Mouse (Mus musculus): Measurements from ENCODE around the gene Zfp455. TPM values are rescaled to one million over a fixed set of nuclear protein-coding genes. Genes with fewer than 3 reads are reported as not detected.
"Not testable (repeated sequence)": the region's sequence is repeated elsewhere in the genome, so short reads cannot be mapped to it uniquely, and the experiment has no call there.

Zfp455 gene
- 0.04 TPM in 1 of 2 replicates, not detected in the other for polyA plus RNA-seq (2012; ENCODE audit: insufficient read depth, low replicate concordance)

DNA sequence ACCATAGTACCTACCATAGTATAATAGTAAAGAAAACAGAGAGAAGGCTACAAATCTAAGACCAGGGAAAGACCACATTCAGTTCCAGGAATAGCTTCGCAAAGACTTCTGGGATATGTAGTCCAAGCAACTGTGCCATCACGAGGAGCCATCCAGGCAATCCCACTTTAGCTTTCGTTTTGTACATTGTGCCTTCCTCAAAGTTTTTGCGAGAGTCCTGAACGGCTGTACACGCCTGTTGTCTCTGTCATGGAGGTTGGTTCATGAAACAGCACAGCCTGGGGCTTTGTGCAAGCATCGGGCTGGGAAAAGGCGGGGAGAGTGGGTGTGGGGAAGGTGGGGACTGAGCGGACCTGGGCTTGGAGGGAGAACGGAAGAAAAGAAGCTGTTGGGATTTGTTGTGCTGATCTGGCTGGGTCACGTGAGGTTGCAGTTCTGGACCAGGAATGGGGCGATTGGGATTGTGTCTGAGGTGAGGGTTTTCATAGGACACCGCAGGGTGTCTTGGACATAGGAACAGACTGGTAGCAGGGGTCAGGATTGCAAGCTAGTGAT, at the start of gene Zfp455:
Zfp455 (plus strand) TSS at position 167 of the 555 bp plus-strand sequence.
- H3K4me1 ChIP-seq = peaks cover 10% of the 10 kb centered on the region
- TF ChIP-seq FLI1 (IDR thresholded peaks at IDR 0.05; ENCODE audit: low read length) (no peak), GATA1 (IDR thresholded peaks at IDR 0.05; ENCODE audit: borderline replicate concordance, low read length) (no peak)
- H3K9me3 ChIP-seq = peaks cover 4% of the 10 kb centered on the region; the same call in 1 of the 2 replicates
- peaks cover 3% of the 10 kb centered on the region for H3K36me3 ChIP-seq (replicated peaks; ENCODE audit: low read length)
- no peaks in the 10 kb centered on the region for H3K27me3 ChIP-seq (replicated peaks)
- peak within 1 kb of the TSS; percentile 93 for H3K4me3 ChIP-seq (replicated peaks)

DNA sequence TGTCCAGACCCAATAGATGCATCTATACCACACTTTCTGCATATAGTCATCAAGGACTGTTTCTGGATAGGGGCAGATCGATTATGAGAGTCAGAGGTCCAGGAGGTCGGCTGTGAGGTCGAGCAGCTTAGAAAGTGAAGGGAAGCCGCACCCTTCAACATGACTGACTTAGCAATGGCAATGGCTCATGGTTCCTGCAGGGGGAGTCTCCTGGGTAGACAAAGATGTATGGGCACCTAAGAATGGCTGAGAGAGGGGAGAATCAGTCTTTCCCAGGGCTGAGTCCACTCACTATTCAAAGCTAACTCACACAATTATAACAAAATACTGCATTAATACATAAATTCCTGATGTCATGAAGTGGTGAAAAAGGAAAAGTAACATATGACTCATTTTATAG, 28.2 kb upstream of the Zfp455 start:
- H3K9me3 ChIP-seq; H3K36me3 ChIP-seq (replicated peaks; ENCODE audit: low read length); H3K4me3 ChIP-seq (replicated peaks); H3K27me3 ChIP-seq (replicated peaks); H3K4me1 ChIP-seq: not testable (repeated sequence)

DNA sequence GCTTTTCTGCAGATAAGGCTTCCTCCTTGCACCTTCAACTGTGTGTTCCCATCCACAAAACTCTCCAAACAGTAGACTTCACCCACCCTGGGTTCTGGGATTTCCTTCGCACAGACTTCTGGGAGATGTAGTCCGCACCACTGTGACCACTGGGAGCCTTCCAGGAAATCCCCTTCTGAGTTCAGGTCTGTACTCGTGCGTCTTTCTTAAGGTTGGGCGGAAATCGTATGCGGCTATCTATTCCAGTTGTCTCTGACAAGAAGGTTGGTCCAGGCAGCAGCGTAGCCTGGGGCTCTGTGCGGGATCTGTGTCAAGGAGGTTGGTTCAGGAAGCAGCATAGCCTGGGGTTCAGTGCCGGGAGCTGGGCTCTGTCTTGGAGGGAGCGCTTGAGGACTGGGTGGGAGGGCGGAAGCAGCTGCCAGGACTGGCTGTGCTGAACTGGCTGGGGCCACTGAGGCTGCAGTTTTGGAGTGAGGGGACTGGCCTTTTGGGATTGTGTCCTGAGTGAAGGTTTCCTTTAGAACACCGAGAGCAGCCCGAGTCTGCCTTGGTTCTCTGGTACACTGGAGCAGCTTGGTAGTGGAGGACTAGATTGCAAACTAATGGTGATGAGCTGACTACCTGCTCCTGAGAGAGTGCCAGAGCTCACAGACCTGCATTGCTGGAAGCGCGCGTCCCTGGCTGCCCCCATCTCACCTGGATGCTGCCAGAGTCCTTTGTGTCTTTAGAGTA, 21.1 kb upstream of the Zfp455 start, which contains the start of gene Rsl1:
Rsl1 (plus strand) TSS at position 192 of the 732 bp plus-strand sequence.
- not testable (repeated sequence) for H3K27me3 ChIP-seq (replicated peaks); H3K9me3 ChIP-seq; H3K36me3 ChIP-seq (replicated peaks; ENCODE audit: low read length); H3K4me1 ChIP-seq
- H3K4me3 ChIP-seq (replicated peaks) = peak within 1 kb of the TSS; percentile 90

DNA sequence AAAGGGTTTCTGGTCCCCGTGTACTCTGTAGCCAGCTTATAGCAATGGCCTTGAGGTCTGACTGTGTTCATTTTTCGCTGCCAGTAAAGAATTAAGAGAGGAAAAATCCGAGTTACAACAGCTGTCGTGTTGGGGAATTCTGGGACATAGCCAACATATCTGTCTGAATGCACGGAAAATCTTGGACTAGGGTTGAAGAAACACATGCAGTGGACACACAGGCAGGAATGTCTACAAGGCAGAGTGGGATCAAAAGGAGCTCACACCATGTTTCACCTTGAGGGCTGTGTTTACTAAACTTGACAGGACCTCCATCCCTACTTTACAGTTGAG, 20.6 kb upstream of the Zfp455 start:
- Histone ChIP-seq H3K36me3 (replicated peaks; ENCODE audit: low read length) (peaks cover 3% of the 10 kb centered on the region), H3K4me3 (replicated peaks) (peak overlapping the region; percentile 84), H3K9me3 (no peaks in the 10 kb centered on the region), H3K4me1 (peaks cover 6% of the 10 kb centered on the region; the same call in 1 of the 2 replicates), H3K27me3 (replicated peaks) (no peaks in the 10 kb centered on the region)
- TF ChIP-seq FLI1 (IDR thresholded peaks at IDR 0.05; ENCODE audit: low read length) (no peak), GATA1 (IDR thresholded peaks at IDR 0.05; ENCODE audit: borderline replicate concordance, low read length) (no peak)

DNA sequence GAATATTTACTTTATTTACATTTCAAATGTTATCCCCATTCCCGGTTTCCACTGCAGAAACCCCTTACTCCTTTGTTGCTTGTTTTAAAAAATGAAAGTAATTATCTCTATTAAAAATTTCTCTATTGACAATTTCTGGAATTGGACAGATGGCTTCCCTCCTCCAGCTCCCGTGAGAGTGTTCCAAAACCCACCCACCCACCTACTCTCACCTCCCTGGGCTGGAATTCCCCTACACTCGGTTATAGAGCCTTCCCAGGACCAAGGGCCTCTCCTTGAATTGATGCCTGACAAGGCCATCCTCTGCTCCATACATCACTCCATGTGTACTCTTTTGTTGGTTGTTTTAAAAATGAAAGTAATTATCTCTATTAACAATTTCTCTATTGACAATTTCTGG, 7.3 kb downstream of the Zfp455 start:
- H3K36me3 ChIP-seq (replicated peaks; ENCODE audit: low read length) = peaks cover 22% of the 10 kb centered on the region
- H3K4me1 ChIP-seq = no peaks in the 10 kb centered on the region

DNA sequence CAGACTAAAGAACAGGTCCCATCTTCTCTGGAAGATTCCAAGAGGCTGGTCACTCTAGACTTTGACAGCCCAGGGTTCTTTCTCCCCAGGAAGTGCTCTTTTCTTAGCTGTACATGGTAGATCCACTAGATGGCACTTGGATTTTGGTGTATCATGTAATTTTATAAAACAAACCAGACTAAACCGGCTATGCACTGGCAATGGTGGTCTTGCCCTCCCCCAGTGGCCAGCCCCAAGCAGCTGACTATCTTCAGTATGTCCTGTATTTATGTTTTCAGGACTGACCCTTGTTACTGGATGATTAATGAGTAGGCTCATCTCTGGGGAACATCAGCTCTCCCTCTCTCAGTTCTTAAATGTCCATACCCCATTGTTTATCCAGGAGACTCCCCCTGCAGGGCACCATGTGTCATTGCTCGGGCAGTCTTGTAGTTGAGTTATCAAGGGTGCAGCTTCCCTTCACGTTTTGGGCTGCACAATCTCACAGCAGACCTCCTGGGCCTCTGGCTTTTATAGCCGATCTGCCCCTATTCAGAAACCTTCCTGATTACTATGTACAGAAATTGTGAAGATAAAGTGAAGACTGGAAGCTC, 19.8 kb downstream of the Zfp455 start:
- Histone ChIP-seq H3K27me3 (replicated peaks) (no peaks in the 10 kb centered on the region), H3K4me1 (no peaks in the 10 kb centered on the region), H3K9me3 (peaks cover 37% of the 10 kb centered on the region), H3K4me3 (replicated peaks) (no peak overlapping the region), H3K36me3 (replicated peaks; ENCODE audit: low read length) (no peaks in the 10 kb centered on the region)
- TF ChIP-seq GATA1 (IDR thresholded peaks at IDR 0.05; ENCODE audit: borderline replicate concordance, low read length) (no peak), FLI1 (IDR thresholded peaks at IDR 0.05; ENCODE audit: low read length) (no peak)

More for the DNA sequence above, 7.3 kb downstream of the Zfp455 start:
- Histone ChIP-seq H3K9me3 (no peaks in the 10 kb centered on the region; the same call in 1 of the 2 replicates), H3K4me3 (replicated peaks) (no peak overlapping the region), H3K27me3 (replicated peaks) (no peaks in the 10 kb centered on the region)
- TF ChIP-seq FLI1 (IDR thresholded peaks at IDR 0.05; ENCODE audit: low read length) (no peak), GATA1 (IDR thresholded peaks at IDR 0.05; ENCODE audit: borderline replicate concordance, low read length) (no peak)

Other genes starting within 250 kb of the Zfp455 start
- gene Zfp712, start 133.3 kb upstream of the Zfp455 start, polyA plus RNA-seq (2012; ENCODE audit: insufficient read depth, low replicate concordance) = 0.11 TPM in 1 of 2 replicates, not detected in the other
- gene Zfp708, start 96.5 kb upstream of the Zfp455 start, polyA plus RNA-seq (2012; ENCODE audit: insufficient read depth, low replicate concordance) = not detected in 2 replicates
- not detected in 2 replicates for gene Gm28557, start 85.9 kb upstream of the Zfp455 start, polyA plus RNA-seq (2012; ENCODE audit: insufficient read depth, low replicate concordance)
- not detected in 2 replicates for gene Rslcan18, start 78.2 kb upstream of the Zfp455 start, polyA plus RNA-seq (2012; ENCODE audit: insufficient read depth, low replicate concordance)
- gene Zfp759, start 72.8 kb upstream of the Zfp455 start, polyA plus RNA-seq (2012; ENCODE audit: insufficient read depth, low replicate concordance) = 0.04 TPM in 1 of 2 replicates, not detected in the other
- 0.13 TPM in 1 of 2 replicates, not detected in the other for gene Rsl1, start 21.3 kb upstream of the Zfp455 start, polyA plus RNA-seq (2012; ENCODE audit: insufficient read depth, low replicate concordance)
- gene Zfp458, start 84.0 kb downstream of the Zfp455 start, polyA plus RNA-seq (2012; ENCODE audit: insufficient read depth, low replicate concordance) = 0.06 TPM in 1 of 2 replicates, not detected in the other
- not detected in 2 replicates for gene Zfp457, start 112.0 kb downstream of the Zfp455 start, polyA plus RNA-seq (2012; ENCODE audit: insufficient read depth, low replicate concordance)
- gene Zfp595, start 138.1 kb downstream of the Zfp455 start, polyA plus RNA-seq (2012; ENCODE audit: insufficient read depth, low replicate concordance) = 0.20 TPM in 1 of 2 replicates, not detected in the other
- gene Gm28044, start 166.0 kb downstream of the Zfp455 start, polyA plus RNA-seq (2012; ENCODE audit: insufficient read depth, low replicate concordance) = not detected in 2 replicates
- 0.11 TPM in 1 of 2 replicates, not detected in the other for gene Zfp953, start 166.1 kb downstream of the Zfp455 start, polyA plus RNA-seq (2012; ENCODE audit: insufficient read depth, low replicate concordance)
- gene Gm28041, start 181.2 kb downstream of the Zfp455 start, polyA plus RNA-seq (2012; ENCODE audit: insufficient read depth, low replicate concordance) = not detected in 2 replicates
- not detected in 2 replicates for gene Zfp456, start 181.3 kb downstream of the Zfp455 start, polyA plus RNA-seq (2012; ENCODE audit: insufficient read depth, low replicate concordance)
- gene Zfp429, start 205.3 kb downstream of the Zfp455 start, polyA plus RNA-seq (2012; ENCODE audit: insufficient read depth, low replicate concordance) = 0.08 TPM in 1 of 2 replicates, not detected in the other
- 0.07 TPM in 1 of 2 replicates, not detected in the other for gene Zfp459, start 226.9 kb downstream of the Zfp455 start, polyA plus RNA-seq (2012; ENCODE audit: insufficient read depth, low replicate concordance)

Measured in megakaryocyte, embryonic 14.5 days (primary cell).